Mouse (Mus musculus) embryo, embryonic 11.5 days (tissue): ENCODE data around the gene Ttc34.

ENCODE experiments used
- DNase-seq: peaks from one replicate; pipeline ENCODE4 v3.0.0-alpha.2; 2012; ENCODE audit warnings: low read depth, low spot score

The Ttc34 gene

DNA sequence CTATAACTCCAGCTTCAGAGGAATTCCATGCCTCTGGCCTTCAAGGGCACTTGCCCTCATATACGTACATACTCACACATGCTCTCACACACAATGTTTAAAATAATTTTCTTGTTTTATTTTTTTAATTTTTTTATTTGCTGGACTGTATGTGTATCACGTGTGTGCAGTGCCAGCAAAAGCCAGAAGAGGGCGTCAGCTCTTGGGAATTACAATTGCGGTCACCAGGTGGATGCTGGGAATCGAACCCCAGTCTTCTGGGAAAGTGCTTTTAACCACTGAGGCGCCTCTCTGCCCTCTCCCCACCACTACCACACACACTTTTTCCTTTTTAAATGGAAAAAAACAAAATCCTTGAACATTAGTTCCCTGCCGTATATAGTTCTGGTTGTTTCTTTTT lies 19.6 kb downstream of the Ttc34 start:
- DNase-seq: no peak

DNA sequence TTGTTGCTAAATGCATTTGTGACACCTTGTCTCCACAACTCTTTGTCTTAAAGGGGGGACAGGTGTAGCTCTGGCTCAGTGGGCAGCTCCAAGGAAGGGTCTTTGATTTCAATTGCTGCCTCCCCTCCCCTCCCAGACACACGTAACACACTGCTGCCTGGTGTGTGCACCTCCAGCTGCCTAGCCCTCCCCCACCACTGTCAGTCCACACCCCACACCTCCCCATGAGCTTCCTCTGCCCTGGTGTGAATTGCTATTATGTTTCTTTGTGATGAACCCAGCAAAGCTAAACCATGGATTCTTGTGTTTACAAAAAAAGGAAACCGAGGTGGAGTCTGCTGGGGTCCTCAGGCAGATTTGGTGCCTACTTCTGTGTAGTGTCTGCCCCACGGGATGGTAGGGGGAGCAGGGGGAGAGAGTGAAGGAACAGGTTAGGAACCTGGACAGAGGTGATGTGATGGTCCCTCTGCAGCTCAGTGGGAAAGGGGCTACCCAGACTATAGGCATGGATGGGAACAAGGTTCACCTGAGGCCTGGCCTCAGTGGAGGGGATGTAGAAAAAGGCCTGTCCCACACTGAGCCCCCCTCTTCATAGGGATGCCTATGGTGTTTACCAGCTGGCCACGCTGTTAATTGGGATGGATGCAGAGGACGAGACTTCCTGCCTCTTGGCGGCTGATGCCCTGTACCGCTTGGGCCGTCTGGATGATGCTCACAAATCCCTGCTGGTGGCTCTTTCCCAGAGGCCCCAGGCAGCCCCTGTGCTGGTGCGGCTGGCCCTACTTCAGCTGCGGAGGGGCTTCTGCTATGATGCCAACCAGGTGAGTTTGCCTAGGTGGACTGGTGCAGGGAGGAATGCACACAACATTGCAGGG lies 20.3 kb downstream of the Ttc34 start:
- no peak for DNase-seq

DNA sequence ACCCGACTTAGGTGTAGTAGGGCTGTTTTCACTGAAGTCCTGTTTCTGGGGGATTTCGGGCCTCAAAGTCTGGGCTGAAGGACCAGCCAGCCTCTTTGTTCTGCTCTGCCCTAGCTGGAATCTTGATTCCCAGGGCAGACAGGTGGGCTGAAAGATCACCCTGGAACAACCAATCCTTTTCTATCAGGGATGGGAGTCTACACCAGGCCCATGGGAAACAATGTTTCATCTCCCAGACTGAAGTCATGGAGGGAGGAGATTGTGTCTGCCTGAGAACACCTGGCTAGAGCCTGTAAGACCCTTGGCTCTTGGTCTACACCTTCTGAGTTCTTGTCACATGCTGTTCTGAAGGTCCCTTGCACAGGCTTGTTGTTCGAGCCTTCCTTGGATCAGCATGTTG lies 21.3 kb downstream of the Ttc34 start:
- no peak for DNase-seq

DNA sequence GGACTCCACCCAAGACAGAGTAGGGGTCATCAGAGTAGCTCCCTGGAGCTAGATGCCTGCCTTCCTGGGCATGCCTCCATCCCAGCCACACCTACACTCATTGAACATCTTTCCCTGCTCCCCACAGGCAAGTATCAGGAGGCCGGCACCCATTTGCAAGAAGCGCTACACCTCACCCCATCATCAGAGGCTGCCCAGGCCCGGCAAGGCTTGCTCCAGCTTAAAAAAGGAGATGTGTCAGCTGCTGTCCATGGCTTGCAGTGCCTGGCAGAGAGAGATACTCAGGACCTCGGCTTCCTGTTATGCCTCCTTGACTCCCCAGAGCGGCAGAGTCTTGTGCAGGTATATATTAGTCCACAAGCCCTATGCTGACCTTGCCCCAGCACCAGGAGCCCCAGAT lies 24.7 kb downstream of the Ttc34 start:
- DNase-seq: no peak

DNA sequence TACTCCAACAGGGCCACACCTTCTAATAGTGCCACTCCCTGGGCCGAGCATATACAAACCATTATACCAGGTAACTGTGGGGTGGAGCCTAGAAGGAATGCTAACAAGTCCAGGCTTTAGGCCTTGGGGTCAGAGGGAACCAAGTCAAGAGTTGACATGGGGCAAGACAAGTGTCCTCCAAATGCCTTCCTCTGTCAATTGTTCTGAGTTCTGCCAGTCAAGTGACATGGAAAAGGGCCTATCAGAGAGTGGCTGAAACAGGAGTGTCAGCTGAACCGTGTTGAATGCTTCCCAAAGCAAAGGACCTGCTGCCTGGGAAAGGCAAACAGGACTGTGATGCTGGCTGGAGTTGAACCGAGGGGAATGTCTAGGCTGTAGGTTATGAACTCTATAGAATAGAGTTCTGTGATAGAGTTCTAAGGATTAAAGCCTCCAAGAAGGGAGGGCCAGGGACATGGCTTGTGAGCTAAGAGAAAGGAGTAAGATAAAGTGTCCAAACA lies 26.2 kb downstream of the Ttc34 start:
- no peak for DNase-seq

DNA sequence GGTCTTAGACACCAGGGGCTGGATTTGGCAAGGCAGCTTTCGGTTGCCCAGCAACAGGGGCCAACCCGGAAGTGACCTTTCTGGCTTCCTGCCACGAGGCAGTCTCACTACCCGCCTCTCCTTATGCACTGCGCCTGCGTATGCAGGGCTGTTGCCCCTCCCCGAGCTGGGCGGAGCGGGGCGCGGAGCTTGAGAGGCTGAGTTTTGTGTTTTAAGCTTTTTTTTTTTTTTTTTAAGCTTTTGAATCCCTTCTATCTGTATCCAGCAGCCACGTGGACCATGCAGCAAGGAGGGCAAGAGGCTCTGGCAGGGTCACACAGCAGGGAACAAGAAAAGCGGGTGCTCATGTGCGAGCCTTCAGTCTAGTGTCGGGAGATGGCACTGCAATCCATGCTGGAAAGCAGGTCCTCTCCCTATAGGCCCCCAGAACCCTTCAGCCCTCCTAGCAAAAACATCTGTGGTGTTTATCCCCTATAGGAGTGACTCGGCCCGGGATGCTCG lies 27.1 kb downstream of the Ttc34 start:
- DNase-seq: peak; percentile 89

DNA sequence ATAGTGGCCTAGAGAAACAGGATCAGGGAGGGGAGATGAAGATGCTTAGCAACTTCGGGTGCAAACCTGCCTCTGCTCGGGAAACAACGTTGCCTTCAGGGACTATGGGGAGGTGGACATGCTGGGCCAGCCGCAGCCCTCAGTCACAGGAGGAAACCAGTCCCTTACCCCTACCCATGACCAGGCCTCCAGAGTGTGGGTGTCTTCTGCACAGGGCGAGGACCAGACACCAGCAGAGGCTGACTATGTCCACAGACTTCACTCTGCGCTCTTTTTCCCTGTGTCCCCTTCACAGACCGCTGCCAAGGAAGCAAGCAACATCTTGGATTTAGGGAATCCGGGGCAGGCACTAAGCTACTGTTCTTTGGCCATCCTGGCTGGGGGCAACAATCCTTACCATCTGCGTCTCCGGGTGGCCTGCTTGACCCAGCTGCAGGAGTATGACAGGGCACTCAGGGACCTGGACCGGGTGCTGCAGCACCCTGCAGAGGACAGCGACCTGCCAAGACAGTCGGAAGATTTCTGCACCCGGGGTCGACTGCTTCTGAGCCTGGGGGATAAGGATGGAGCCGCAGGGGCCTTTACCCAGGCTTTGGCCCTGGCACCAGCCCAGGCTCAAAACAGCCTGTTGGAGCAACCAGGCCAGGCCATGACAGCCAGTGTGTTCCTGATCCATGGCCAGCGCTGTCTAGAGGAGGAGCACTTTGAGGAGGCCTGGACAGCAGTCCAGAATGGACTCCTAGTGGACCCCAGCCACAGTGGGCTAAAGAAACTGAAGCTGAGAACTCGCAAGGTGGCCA lies 27.9 kb downstream of the Ttc34 start:
- no peak for DNase-seq

DNA sequence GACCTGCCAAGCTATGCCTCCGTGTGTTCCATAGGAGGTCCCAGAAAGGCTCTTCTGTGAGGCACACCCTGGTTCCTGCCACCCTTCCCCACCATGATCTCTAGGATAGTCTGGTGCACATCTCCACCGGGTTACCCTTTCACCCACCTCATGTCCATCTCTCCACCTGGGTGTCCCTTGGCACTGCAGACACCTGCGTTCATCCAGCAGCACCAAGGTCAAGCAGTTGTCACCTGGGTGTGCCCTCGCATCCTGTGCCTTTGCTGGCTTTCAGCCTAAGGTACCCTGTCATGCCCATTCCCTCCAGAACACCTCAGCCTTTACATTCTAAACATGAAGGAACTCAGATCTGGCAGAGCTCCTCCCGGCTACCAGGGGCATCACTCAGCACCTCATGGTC lies 29.1 kb downstream of the Ttc34 start:
- DNase-seq: no peak

DNA sequence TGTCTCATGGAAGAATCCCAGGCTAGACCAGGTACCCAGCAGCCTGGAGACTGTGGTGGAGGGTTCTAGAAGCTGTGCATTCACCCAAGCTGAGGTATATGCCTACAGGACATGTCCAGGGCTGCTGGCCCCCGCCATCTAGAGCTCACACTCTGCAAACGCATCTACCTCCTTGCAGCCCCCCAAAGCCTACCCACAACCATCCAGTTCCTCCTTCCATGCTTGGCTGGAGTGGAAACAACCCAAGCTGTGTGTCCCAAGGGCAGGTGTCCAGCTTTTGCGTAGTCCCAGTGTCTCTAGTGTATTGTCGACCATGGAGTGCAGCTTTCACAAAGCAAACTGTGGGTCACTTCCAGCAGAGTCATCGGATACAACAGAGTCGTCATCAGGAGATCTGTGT lies 30.0 kb downstream of the Ttc34 start:
- DNase-seq: no peak

DNA sequence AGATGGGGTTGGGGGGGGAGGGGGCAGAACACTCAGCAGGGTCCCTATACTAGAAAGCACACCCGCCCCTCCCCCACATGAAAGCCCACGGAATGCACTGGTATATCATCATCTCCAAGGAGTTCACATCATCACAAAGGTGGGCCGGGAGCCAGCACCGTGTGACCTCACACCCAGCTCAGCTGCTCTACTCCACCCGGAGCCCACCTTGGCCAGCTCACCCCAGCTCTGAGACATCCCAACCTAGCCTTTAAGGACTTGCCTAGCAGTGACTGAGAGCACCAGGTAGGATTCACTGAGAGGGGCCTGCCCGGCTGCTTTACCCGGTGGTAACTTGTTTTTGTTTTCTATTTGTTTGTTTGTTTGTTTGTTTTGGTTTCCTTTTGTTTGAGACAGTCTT lies 32.2 kb downstream of the Ttc34 start, which contains the start of gene Mmel1:
TSS of gene Mmel1 (plus strand) at position 146 of the 400 bp plus-strand sequence.
- no peak for DNase-seq

DNA sequence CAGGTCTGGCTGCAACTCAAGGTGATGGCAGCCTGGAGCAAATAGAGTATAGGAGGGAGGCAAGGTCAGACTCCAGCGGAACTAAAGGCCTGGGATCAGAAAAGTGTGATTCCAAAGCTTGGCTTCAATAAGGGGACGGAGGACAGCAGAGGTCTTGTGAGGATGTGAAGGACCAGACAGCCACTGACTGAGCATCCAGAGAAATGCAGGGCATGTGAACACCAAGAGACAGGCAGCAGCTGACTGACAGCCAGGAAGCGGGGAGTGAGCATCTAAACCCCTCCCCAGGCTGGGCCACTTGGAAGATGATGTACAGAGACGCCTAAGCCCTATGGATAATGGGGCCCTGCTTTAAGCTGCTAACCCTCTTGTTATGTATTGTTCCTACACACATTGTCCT lies 33.5 kb downstream of the Ttc34 start:
- no peak for DNase-seq

DNA sequence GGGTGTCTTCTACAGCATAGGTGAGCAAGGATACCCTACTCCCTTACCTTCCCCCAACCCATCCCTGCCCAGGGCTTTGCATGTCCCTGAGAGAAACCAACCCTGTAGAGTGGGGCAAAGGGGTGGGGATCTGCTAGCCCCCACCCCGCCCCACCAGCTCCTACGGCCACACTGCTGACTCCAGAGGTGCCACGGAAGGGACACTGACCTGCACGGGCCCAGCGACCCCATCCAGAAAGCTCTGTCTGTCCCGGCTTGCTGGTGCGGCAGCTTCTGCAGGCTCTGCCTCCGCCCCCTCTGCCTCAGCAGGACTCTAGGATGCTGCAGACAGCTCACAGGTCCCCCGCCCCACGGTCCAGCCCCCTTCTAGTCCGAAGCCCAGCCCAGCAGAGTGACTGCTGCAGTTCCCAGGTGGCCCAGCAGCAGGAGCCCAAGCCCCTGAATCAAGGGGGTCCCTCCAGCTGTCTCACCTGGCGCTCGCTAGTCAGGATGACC lies 34.5 kb downstream of the Ttc34 start:
- DNase-seq: no peak

DNA sequence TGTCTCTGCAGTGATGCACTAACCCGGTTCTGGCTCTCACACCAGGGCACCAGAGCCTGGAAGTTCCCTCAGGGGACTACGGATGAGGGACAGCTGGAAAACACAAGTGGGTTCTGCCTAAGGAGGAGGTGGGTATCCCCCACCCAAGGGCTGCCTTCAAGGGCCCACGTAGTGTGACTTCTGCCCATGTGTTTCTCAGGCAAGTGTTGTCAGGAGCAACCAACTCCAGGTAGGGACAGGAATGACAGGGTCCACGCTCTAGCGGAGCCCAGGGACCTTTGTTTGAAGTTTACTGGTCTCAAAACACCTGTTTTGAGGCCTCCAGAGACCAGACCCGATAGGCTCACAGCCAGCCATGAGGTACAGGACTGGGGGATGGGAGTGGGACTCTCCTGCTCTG lies 35.9 kb downstream of the Ttc34 start:
- no peak for DNase-seq

DNA sequence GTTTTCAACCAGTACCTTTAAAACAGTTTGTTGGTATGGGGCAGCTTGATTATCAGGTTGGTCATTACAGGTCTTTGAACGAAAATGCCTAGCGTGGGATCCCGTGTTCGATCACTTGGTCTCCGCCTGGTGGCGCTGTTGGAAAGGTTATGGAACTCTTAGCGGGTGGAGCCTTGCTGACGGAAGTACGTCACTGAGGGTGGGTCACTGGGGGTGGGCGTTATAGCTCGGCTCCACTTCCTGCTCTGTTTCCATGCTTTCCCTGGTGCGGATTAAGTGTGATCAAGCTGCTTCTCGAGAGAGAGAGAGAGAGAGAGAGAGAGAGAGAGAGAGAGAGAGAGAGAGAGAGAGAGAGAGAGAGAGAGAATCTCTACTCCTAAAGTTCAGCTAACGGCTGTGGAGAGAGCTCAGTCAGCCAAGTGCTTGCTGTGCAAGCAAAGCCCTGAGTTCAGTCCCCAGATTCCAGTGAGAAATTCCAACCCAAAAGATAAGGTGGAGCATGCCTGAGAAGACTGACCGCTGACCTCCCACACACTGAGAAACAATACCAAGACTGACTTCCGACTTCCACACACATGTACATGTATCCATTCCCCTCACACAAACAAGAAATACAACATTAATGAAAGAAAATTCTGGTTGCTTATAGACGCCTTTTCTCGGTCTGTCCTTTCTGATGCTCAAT lies 40.7 kb downstream of the Ttc34 start:
- peak; percentile 92 for DNase-seq

DNA sequence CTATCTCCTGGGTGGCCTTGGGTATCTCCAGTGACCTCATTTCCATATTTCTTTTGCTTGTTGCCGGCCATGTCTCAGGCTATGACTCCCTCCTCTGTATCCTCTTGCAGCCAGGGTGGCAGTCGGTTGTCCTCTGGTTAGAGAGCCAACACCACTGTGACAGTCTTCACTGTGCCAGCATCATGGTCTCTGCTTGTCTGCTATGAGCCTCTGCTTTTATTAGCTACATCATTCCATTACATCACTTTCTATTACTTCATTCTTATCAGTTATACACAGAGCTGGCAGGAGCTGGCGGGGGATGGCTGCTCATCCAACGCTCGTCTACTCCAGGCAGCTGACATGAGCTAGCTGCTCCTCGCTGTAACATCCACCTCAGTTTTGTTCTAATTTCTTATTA lies 43.5 kb downstream of the Ttc34 start:
- no peak for DNase-seq

DNA sequence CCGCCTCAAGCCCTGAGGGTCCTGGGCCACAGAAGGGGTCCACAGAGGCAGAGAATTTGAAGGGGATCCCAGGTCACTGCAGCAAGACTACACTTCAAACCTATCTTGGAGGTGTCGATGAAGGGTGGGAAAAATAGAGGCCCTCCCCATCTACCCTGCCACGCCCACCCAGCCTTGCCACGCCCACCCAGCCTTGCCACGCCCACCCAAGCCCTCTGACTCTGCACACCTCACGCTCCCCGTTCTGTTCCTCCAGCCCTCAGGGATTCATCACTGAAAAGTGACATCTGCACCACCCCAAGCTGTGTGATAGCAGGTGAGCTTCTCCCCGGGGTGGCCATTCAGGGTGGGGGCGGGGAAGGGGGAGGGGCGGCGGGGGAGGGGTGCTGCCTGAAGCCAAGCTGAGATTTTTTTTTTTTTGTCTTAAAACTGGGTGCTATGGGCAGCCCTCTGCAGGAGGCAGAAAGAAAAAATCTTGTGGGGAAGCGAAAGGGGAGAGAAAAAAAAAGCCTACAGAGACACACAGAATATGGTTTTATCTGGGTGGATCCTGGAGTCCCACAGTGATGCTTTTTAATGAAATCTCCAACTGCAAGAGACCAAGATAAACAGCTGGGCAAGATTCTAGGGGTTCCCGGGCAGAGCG lies 44.9 kb downstream of the Ttc34 start:
- no peak for DNase-seq

DNA sequence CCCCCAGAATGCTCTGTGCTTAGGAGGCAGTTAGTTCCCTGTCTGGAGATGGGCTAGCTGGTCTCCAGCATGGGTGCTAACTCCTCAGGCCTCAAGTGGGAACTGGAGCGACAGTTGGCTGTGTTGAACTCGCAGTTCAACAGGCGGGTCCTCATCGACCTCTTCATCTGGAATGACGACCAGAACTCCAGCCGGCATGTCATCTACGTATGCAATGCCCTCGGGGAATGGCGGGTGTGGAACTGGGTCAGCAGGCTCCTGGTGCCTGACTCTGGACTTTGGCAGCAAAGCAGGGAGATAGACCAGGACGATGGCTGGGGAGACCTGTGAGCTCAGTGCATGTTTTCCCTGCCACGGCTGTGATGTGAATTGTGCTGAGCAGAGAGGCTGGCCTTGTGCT lies 48.2 kb downstream of the Ttc34 start:
- DNase-seq: no peak

DNA sequence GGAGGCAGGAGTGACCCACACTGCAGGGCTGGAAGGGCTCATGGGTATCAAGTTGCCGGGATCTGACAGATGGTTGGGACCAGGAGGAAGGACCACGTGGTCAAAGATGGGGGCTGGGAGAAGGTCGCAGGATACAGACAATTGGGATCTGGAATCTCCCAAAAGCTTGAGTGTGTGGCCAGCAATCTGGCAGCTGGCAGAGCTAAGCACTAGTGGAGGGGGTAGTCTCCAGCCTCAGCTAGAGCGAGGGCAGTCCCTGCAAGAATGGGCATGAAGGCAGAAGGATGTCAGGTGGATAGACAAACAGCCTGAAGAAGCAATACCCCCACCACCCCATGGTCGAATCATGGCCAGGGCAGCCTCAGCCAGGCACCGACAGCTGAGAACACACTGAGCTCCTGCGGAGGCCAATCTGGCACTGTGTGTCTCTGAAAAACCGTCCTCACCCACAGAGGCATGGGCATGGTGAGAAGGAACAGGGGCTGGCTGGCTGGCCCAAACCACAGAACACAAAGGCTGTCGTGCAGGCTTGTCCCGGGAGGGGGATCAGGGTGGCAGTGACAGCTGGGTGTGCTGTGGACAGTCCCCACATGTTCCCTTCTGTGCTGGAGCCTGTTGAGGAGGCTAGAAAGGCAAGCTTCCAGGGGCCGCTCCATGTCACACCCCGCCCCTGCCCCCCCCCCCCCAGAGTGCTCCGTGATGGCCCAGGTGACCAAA lies 49.8 kb downstream of the Ttc34 start:
- no peak for DNase-seq

DNA sequence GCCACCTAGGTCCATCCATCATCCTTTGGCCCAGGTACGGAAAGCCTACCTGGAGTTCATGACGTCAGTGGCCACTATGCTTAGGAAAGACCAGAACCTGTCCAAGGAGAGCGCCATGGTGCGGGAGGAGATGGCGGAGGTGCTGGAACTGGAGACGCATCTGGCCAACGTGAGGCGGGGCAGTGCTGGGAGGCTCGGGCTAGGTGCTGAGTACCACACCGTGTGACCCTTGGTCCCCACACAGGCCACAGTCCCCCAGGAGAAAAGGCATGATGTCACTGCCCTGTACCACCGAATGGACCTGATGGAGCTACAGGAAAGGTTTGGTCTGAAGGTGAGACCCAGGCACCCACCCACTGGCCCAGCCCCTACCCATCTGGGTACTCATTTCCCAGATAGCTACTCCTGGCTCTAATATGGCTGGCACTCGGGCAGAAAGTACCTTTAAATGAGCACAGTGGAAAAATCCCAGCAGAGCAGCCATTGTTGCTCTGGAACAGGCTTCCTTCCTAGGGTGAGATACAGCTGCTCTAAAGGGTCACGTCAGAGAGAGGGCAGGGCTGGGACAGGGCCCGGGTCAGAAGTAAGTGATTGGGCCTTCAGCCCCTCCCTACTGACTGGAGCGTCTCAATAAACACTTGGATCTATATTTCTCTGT lies 50.5 kb downstream of the Ttc34 start:
- DNase-seq: no peak

DNA sequence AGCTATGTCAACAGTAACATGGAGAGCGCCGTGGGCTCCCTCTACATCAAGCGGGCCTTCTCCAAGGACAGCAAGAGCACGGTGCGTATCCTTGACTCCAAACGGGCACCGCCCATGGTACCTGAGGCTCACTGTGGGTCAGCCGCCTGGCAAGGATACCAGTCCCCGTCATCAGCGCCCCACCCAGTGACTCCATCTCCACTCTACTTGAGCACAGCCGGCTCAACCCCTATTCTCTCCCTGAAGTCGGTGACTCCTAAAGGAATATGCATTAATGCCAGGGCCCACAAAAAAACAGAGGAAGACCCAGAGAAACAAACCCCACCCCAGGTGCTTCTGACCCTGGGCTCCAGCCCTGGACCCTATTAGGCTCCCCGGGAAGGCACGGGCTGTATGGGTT lies 53.6 kb downstream of the Ttc34 start:
- DNase-seq: no peak
